Mouse (Mus musculus): ENCODE measurements around the gene Mast2. TPM values are rescaled to one million over a fixed set of nuclear protein-coding genes. Genes with fewer than 3 reads are reported as not detected.
A peak's percentile ranks its signal among the peaks of the same experiment; 100 is the strongest.

Gene Mast2
- polyA plus RNA-seq, 1 experiment from 2014 or later: 34.5 TPM

GRCm38 (mm10) chr4:116371676-116372075 lies 92.3 kb downstream of the Mast2 start:
- Histone ChIP-seq H3K4me1 (ENCODE audit: control insufficient read depth in 2 of 2, insufficient read depth in 2 of 2, low read length in 2 of 2) (peaks cover 2 to 9% of the 10 kb centered on the region in 2 experiments), H3K27ac (replicated peaks in 1 of 2; ENCODE audit: control insufficient read depth in 1 of 2, insufficient read depth in 1 of 2, low read depth in 2 of 2, low read length in 2 of 2) (peak overlapping the region; percentile 27 to 88; a peak in 3 of 4 replicates), H3K4me2 (ENCODE audit: low read length) (peak overlapping the region; percentile 56), H3K4me3 (ENCODE audit: control insufficient read depth in 1 of 2, insufficient read depth in 1 of 2, low read depth in 1 of 2, low read length in 2 of 2) (no peak overlapping the region), H3K27me3 (ENCODE audit: control insufficient read depth, insufficient read depth, low read length) (no peaks in the 10 kb centered on the region), H3K9me3 (ENCODE audit: control insufficient read depth, low read length) (no peaks in the 10 kb centered on the region), H3K36me3 (ENCODE audit: control insufficient read depth, insufficient read depth, low read length) (no peaks in the 10 kb centered on the region), H3K9ac (ENCODE audit: low read length) (no peak overlapping the region)
- peak; percentile 75; the same call in 1 of the 2 replicates for ATAC-seq (ENCODE audit: insufficient number of reproducible peaks, insufficient read depth, low FRiP score, low read depth)
- 26% methylated on average over 1 of the region's 1 CpGs for WGBS

DNA sequence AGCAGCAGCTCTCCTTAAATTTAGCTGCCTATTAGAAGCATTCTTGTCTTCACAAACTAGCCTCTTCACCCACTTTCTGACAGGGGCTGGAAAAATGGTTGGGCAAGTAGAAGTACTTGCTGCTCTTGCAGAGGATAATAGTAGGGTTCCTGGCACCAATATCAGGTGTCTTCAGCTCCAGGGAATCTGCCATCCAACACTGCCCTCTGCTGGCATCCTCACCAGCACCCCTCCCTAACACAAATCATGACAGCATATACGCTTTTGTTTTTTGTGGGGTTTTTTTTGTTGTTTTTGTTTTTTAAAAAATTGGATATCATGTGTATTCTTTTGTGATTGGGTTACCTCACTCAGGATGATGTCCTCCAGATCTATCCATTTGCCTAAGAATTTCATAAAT lies 105.9 kb downstream of the Mast2 start:
- H3K9me3 ChIP-seq (ENCODE audit: control insufficient read depth, low read length): no peaks in the 10 kb centered on the region
- ATAC-seq (ENCODE audit: insufficient number of reproducible peaks, insufficient read depth, low FRiP score, low read depth): no peak
- no peak overlapping the region for H3K4me3 ChIP-seq (ENCODE audit: control insufficient read depth in 1 of 2, insufficient read depth in 1 of 2, low read depth in 1 of 2, low read length in 2 of 2)
- H3K4me2 ChIP-seq (ENCODE audit: low read length): no peak overlapping the region
- H3K27ac ChIP-seq (replicated peaks in 1 of 2; ENCODE audit: control insufficient read depth in 1 of 2, insufficient read depth in 1 of 2, low read depth in 2 of 2, low read length in 2 of 2): no peak overlapping the region
- no peaks in the 10 kb centered on the region for H3K36me3 ChIP-seq (ENCODE audit: control insufficient read depth, insufficient read depth, low read length)
- no peaks in the 10 kb centered on the region for H3K27me3 ChIP-seq (ENCODE audit: control insufficient read depth, insufficient read depth, low read length)
- WGBS: 100% methylated on average over 1 of the region's 1 CpGs
- H3K4me1 ChIP-seq (ENCODE audit: control insufficient read depth in 2 of 2, insufficient read depth in 2 of 2, low read length in 2 of 2): no peaks in the 10 kb centered on the region
- no peak overlapping the region for H3K9ac ChIP-seq (ENCODE audit: low read length)

DNA sequence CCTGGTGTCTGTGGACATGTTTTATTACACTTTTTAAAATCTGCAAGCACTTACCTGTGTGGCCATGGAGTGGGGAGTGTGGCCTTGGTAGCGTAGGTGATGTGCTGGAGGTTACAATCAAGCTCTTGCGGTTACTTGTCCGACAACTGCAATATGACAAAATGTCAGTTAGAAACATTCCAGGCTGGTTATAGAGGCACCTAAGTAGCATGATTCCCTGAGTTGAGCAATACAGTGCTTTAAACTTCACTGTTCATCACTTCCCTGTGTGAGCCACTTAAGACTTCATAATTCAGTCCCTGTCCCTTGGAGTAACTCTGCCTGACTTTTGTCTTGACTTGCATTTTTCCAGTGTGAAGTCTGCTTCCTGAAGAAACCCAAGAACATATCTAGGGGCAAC lies 111.1 kb downstream of the Mast2 start:
- WGBS: 80% methylated on average over 3 of the region's 3 CpGs
- H3K27ac ChIP-seq (replicated peaks in 1 of 2; ENCODE audit: control insufficient read depth in 1 of 2, insufficient read depth in 1 of 2, low read depth in 2 of 2, low read length in 2 of 2): 0 out of 4 replicates have a peak overlapping the region, but pooled peaks of 1 of the 2 experiments have one; percentile 4
- no peak overlapping the region for H3K9ac ChIP-seq (ENCODE audit: low read length)
- H3K4me1 ChIP-seq (ENCODE audit: control insufficient read depth in 2 of 2, insufficient read depth in 2 of 2, low read length in 2 of 2): peaks cover 2 to 10% of the 10 kb centered on the region in 2 experiments; a peak in 3 of 4 replicates
- no peak overlapping the region for H3K4me3 ChIP-seq (ENCODE audit: control insufficient read depth in 1 of 2, insufficient read depth in 1 of 2, low read depth in 1 of 2, low read length in 2 of 2)
- no peaks in the 10 kb centered on the region for H3K27me3 ChIP-seq (ENCODE audit: control insufficient read depth, insufficient read depth, low read length)
- no peaks in the 10 kb centered on the region for H3K9me3 ChIP-seq (ENCODE audit: control insufficient read depth, low read length)
- H3K36me3 ChIP-seq (ENCODE audit: control insufficient read depth, insufficient read depth, low read length): 0 out of 2 replicates have a peak, but pooled peaks cover 8% of the 10 kb centered on the region
- no peak for ATAC-seq (ENCODE audit: insufficient number of reproducible peaks, insufficient read depth, low FRiP score, low read depth)
- no peak overlapping the region for H3K4me2 ChIP-seq (ENCODE audit: low read length)

DNA sequence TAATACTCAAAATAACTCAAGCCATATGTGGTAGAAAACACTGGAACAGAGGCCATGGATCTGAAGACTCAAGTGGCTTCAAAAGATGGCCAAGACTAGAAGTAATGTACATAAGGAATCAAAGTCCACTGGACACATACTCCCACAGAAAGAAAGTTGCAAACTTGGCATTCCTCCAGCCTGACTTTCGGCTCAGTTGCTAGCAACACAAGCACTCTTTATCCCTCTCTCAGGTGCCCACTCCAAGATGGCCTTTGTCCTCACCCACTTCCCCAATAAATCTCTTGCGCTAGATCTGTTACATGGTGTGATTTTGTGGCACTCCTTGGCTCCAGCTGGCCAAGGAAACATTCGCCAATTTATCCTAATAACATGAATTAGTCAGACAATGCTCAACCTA lies 111.5 kb downstream of the Mast2 start:
- no peaks in the 10 kb centered on the region for H3K9me3 ChIP-seq (ENCODE audit: control insufficient read depth, low read length)
- H3K4me1 ChIP-seq (ENCODE audit: control insufficient read depth in 2 of 2, insufficient read depth in 2 of 2, low read length in 2 of 2): peaks cover 2 to 10% of the 10 kb centered on the region in 2 experiments; a peak in 3 of 4 replicates
- 0 out of 4 replicates have a peak overlapping the region, but pooled peaks of 1 of the 2 experiments have one; percentile 4 for H3K27ac ChIP-seq (replicated peaks in 1 of 2; ENCODE audit: control insufficient read depth in 1 of 2, insufficient read depth in 1 of 2, low read depth in 2 of 2, low read length in 2 of 2)
- ATAC-seq (ENCODE audit: insufficient number of reproducible peaks, insufficient read depth, low FRiP score, low read depth): no peak
- H3K27me3 ChIP-seq (ENCODE audit: control insufficient read depth, insufficient read depth, low read length): no peaks in the 10 kb centered on the region
- 0 out of 2 replicates have a peak, but pooled peaks cover 8% of the 10 kb centered on the region for H3K36me3 ChIP-seq (ENCODE audit: control insufficient read depth, insufficient read depth, low read length)
- H3K9ac ChIP-seq (ENCODE audit: low read length): no peak overlapping the region
- no peak overlapping the region for H3K4me2 ChIP-seq (ENCODE audit: low read length)
- 73% methylated on average over 3 of the region's 3 CpGs for WGBS
- H3K4me3 ChIP-seq (ENCODE audit: control insufficient read depth in 1 of 2, insufficient read depth in 1 of 2, low read depth in 1 of 2, low read length in 2 of 2): no peak overlapping the region

DNA sequence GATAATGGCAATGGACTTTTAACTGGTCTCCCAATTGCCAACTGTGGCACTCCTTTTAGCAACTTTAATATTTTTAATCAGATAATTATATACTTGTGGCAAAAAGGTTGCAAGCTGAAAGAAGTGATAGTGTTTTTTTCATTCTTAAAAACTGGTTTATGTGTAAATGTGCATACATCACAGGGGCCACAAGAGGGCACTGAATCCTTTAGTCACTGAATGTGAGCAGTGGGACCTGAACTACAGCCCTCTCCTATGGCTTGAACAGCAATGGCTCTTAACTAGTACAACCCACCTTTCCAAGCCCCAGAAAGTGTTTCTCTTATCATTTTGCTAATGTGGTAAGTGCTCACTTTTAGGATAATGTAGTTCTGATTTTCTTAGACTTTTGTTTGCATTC lies 121.9 kb downstream of the Mast2 start:
- Histone ChIP-seq H3K4me1 (ENCODE audit: control insufficient read depth in 2 of 2, insufficient read depth in 2 of 2, low read length in 2 of 2) (no peaks in the 10 kb centered on the region), H3K27ac (replicated peaks in 1 of 2; ENCODE audit: control insufficient read depth in 1 of 2, insufficient read depth in 1 of 2, low read depth in 2 of 2, low read length in 2 of 2) (no peak overlapping the region), H3K9me3 (ENCODE audit: control insufficient read depth, low read length) (0 out of 2 replicates have a peak, but pooled peaks cover 4% of the 10 kb centered on the region), H3K9ac (ENCODE audit: low read length) (no peak overlapping the region), H3K4me3 (ENCODE audit: control insufficient read depth in 1 of 2, insufficient read depth in 1 of 2, low read depth in 1 of 2, low read length in 2 of 2) (no peak overlapping the region), H3K36me3 (ENCODE audit: control insufficient read depth, insufficient read depth, low read length) (0 out of 2 replicates have a peak, but pooled peaks cover 2% of the 10 kb centered on the region), H3K4me2 (ENCODE audit: low read length) (no peak overlapping the region), H3K27me3 (ENCODE audit: control insufficient read depth, insufficient read depth, low read length) (no peaks in the 10 kb centered on the region)
- no peak for ATAC-seq (ENCODE audit: insufficient number of reproducible peaks, insufficient read depth, low FRiP score, low read depth)

GRCm38 (mm10) chr4:116336294-116336693 lies 127.7 kb downstream of the Mast2 start:
- 0 out of 2 replicates have a peak, but pooled peaks cover 15% of the 10 kb centered on the region for H3K36me3 ChIP-seq (ENCODE audit: control insufficient read depth, insufficient read depth, low read length)
- no peaks in the 10 kb centered on the region for H3K4me1 ChIP-seq (ENCODE audit: control insufficient read depth in 2 of 2, insufficient read depth in 2 of 2, low read length in 2 of 2)
- no peak overlapping the region for H3K4me2 ChIP-seq (ENCODE audit: low read length)
- ATAC-seq (ENCODE audit: insufficient number of reproducible peaks, insufficient read depth, low FRiP score, low read depth): no peak
- H3K4me3 ChIP-seq (ENCODE audit: control insufficient read depth in 1 of 2, insufficient read depth in 1 of 2, low read depth in 1 of 2, low read length in 2 of 2): no peak overlapping the region
- H3K27ac ChIP-seq (replicated peaks in 1 of 2; ENCODE audit: control insufficient read depth in 1 of 2, insufficient read depth in 1 of 2, low read depth in 2 of 2, low read length in 2 of 2): no peak overlapping the region
- H3K9me3 ChIP-seq (ENCODE audit: control insufficient read depth, low read length): no peaks in the 10 kb centered on the region
- H3K27me3 ChIP-seq (ENCODE audit: control insufficient read depth, insufficient read depth, low read length): no peaks in the 10 kb centered on the region
- H3K9ac ChIP-seq (ENCODE audit: low read length): no peak overlapping the region
- 81% methylated on average over 1 of the region's 1 CpGs for WGBS

DNA sequence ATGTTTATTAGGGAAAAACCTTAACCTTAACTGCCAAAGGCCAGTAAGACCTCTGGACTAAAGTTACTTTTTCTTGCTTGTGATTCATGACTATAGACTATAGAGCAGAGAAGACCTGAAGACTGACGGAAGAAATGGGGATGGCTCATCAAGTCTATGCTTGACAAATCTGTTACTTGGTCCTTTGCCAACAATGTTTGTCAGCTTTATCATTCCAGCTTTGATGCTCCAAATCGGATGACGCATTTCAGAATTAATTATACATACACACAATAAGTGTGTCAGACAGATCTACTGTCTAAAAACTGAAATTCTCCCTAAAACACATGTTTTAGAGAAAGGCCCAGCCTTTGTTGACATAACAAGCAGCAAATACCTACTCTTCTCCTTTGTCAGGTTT lies 134.7 kb downstream of the Mast2 start:
- ATAC-seq (ENCODE audit: insufficient number of reproducible peaks, insufficient read depth, low FRiP score, low read depth): no peak
- 96% methylated on average over 3 of the region's 3 CpGs for WGBS

GRCm38 (mm10) chr4:116322127-116322526 lies 141.9 kb downstream of the Mast2 start:
- ATAC-seq (ENCODE audit: insufficient number of reproducible peaks, insufficient read depth, low FRiP score, low read depth): peak; percentile 39; the same call in 1 of the 2 replicates
- 41% methylated on average over 6 of the region's 6 CpGs for WGBS
- H3K4me1 ChIP-seq (ENCODE audit: control insufficient read depth in 2 of 2, insufficient read depth in 2 of 2, low read length in 2 of 2): peaks cover 0 to 9% of the 10 kb centered on the region in 2 experiments; a peak in 1 of 4 replicates

More for the DNA sequence above, 134.7 kb downstream of the Mast2 start:
- Histone ChIP-seq H3K36me3 (ENCODE audit: control insufficient read depth, insufficient read depth, low read length) (peaks cover 75% of the 10 kb centered on the region), H3K27me3 (ENCODE audit: control insufficient read depth, insufficient read depth, low read length) (no peaks in the 10 kb centered on the region), H3K4me1 (ENCODE audit: control insufficient read depth in 2 of 2, insufficient read depth in 2 of 2, low read length in 2 of 2) (no peaks in the 10 kb centered on the region), H3K9ac (ENCODE audit: low read length) (no peak overlapping the region), H3K4me3 (ENCODE audit: control insufficient read depth in 1 of 2, insufficient read depth in 1 of 2, low read depth in 1 of 2, low read length in 2 of 2) (no peak overlapping the region), H3K9me3 (ENCODE audit: control insufficient read depth, low read length) (0 out of 2 replicates have a peak, but pooled peaks cover 3% of the 10 kb centered on the region), H3K4me2 (ENCODE audit: low read length) (no peak overlapping the region), H3K27ac (replicated peaks in 1 of 2; ENCODE audit: control insufficient read depth in 1 of 2, insufficient read depth in 1 of 2, low read depth in 2 of 2, low read length in 2 of 2) (no peak overlapping the region)

More at GRCm38 (mm10) chr4:116322127-116322526, 141.9 kb downstream of the Mast2 start:
- no peak overlapping the region for H3K4me3 ChIP-seq (ENCODE audit: control insufficient read depth in 1 of 2, insufficient read depth in 1 of 2, low read depth in 1 of 2, low read length in 2 of 2)
- H3K4me2 ChIP-seq (ENCODE audit: low read length): no peak overlapping the region
- no peaks in the 10 kb centered on the region for H3K27me3 ChIP-seq (ENCODE audit: control insufficient read depth, insufficient read depth, low read length)
- peak overlapping the region; percentile 42 to 60; a peak in 3 of 4 replicates for H3K27ac ChIP-seq (replicated peaks in 1 of 2; ENCODE audit: control insufficient read depth in 1 of 2, insufficient read depth in 1 of 2, low read depth in 2 of 2, low read length in 2 of 2)
- no peaks in the 10 kb centered on the region for H3K9me3 ChIP-seq (ENCODE audit: control insufficient read depth, low read length)
- no peak overlapping the region for H3K9ac ChIP-seq (ENCODE audit: low read length)
- peaks cover 85% of the 10 kb centered on the region for H3K36me3 ChIP-seq (ENCODE audit: control insufficient read depth, insufficient read depth, low read length)
